Mouse (Mus musculus) CH12.LX (cell line): ENCODE measurements around the gene Mgat5. TPM values are rescaled to one million over a fixed set of nuclear protein-coding genes. Genes with fewer than 3 reads are reported as not detected.

Experiments used
- DNase-seq: peaks from one replicate; pipeline ENCODE4 v3.0.0-alpha.2; 2013; ENCODE audit errors: extremely low read depth
- H3K27ac ChIP-seq: 2 replicates; pipeline ENCODE4 v1.5.1; 2012; ENCODE audit warnings: low read depth, mild to moderate bottlenecking, control low read depth, moderate library complexity; ENCODE audit not compliant: insufficient read depth
- H3K27me3 ChIP-seq: replicated peaks from 2 replicates; pipeline ENCODE3; 2012; ENCODE audit warnings: inconsistent platforms
- H3K36me3 ChIP-seq, 2 experiments: replicated peaks in 1 of 2; 2 replicates each; pipeline versions ENCODE3 to v1.6.1; 2012; ENCODE audit warnings: inconsistent platforms in 1 of 2, low read length in 1 of 2, mild to moderate bottlenecking in 1 of 2, mixed read lengths in 1 of 2, moderate library complexity in 1 of 2; ENCODE audit not compliant: control insufficient read depth in 1 of 2, insufficient read depth in 1 of 2
- H3K4me1 ChIP-seq, 2 experiments: 2 replicates each; pipeline ENCODE4 v1.6.1; 2012; ENCODE audit warnings: inconsistent platforms in 1 of 2, moderate library complexity in 1 of 2; ENCODE audit not compliant: insufficient read depth in 2 of 2, control insufficient read depth in 1 of 2
- H3K4me2 ChIP-seq: 2 replicates; pipeline ENCODE4 v1.6.1; 2012; ENCODE audit warnings: low read depth, mild to moderate bottlenecking, control low read depth; ENCODE audit not compliant: poor library complexity, insufficient read depth, severe bottlenecking
- H3K4me3 ChIP-seq, 3 experiments: fragments of 150-350 bp in 1 of 3; sonication (generic) in 1 of 3; replicated peaks in 1 of 3; 2 replicates each; pipeline versions ENCODE3 to v1.5.1; 2011 to 2012; ENCODE audit warnings: low read depth in 2 of 3, low read length in 2 of 3, mild to moderate bottlenecking in 2 of 3, moderate library complexity in 2 of 3, control low read depth in 1 of 3, improper control_type of control experiment in 1 of 3, inconsistent platforms in 1 of 3, mixed read lengths in 1 of 3; ENCODE audit not compliant: poor library complexity in 1 of 3
- H3K79me2 ChIP-seq: replicated peaks from 2 replicates; pipeline ENCODE4 v1.6.1; 2012; ENCODE audit warnings: mild to moderate bottlenecking, moderate library complexity; ENCODE audit not compliant: control insufficient read depth, poor library complexity, insufficient read depth, severe bottlenecking; ENCODE audit errors: extremely low read depth
- H3K9ac ChIP-seq: 2 replicates; pipeline ENCODE4 v1.6.1; 2012; ENCODE audit warnings: low read depth, mild to moderate bottlenecking, control low read depth, moderate library complexity; ENCODE audit not compliant: insufficient read depth
- H3K9me3 ChIP-seq: replicated peaks from 2 replicates; pipeline ENCODE3; 2012; ENCODE audit warnings: low read length, inconsistent platforms, mixed read lengths
- ELF1 ChIP-seq: IDR thresholded peaks from 2 replicates; pipeline ENCODE4 v1.6.1; 2014; ENCODE audit warnings: low read depth, mild to moderate bottlenecking, inconsistent platforms, low read length, improper control_type of control experiment
- EP300 ChIP-seq: IDR thresholded peaks from 2 replicates; pipeline ENCODE4 v1.6.1; 2011; ENCODE audit warnings: low read length, improper control_type of control experiment
- ETS1 ChIP-seq: conservative IDR thresholded peaks from 2 replicates; pipeline ENCODE4 v1.6.1; 2012; ENCODE audit warnings: low read depth, mild to moderate bottlenecking, inconsistent platforms, low read length, improper control_type of control experiment, moderate library complexity
- HCFC1 ChIP-seq: IDR thresholded peaks from 2 replicates; pipeline ENCODE4 v1.6.1; 2012; ENCODE audit warnings: low read depth, mild to moderate bottlenecking, inconsistent platforms, low read length, improper control_type of control experiment
- JUND ChIP-seq: conservative IDR thresholded peaks from 2 replicates; pipeline ENCODE4 v1.6.1; 2011; ENCODE audit warnings: low read depth, low read length, improper control_type of control experiment
- KAT2A ChIP-seq: IDR thresholded peaks from 2 replicates; pipeline ENCODE4 v1.6.1; 2012; ENCODE audit warnings: low read length, improper control_type of control experiment, inconsistent platforms; ENCODE audit not compliant: insufficient replicate concordance
- MEF2A ChIP-seq: IDR thresholded peaks from 2 replicates; pipeline ENCODE4 v1.6.1; 2014; ENCODE audit warnings: low read depth, mild to moderate bottlenecking, inconsistent platforms, low read length, improper control_type of control experiment, borderline replicate concordance
- MYC ChIP-seq: IDR thresholded peaks from 2 replicates; pipeline ENCODE4 v1.6.1; 2011; ENCODE audit warnings: low read depth, mild to moderate bottlenecking, improper control_type of control experiment, low read length
- NELFE ChIP-seq: IDR thresholded peaks from 2 replicates; pipeline ENCODE4 v1.6.1; 2011; ENCODE audit warnings: low read depth, low read length, improper control_type of control experiment
- PAX5 ChIP-seq: IDR thresholded peaks from 2 replicates; pipeline ENCODE4 v1.6.1; 2012; ENCODE audit warnings: low read length, inconsistent platforms, mixed read lengths
- SIN3A ChIP-seq: IDR thresholded peaks from 2 replicates; pipeline ENCODE4 v1.6.1; 2012; ENCODE audit warnings: low read length, improper control_type of control experiment, inconsistent platforms
- UBTF ChIP-seq: IDR thresholded peaks from 2 replicates; pipeline ENCODE4 v1.6.1; 2012; ENCODE audit warnings: low read depth, mild to moderate bottlenecking, inconsistent platforms, low read length, improper control_type of control experiment, moderate library complexity
- USF1 ChIP-seq: IDR thresholded peaks from 2 replicates; pipeline ENCODE4 v1.6.1; 2014; ENCODE audit warnings: low read depth, mild to moderate bottlenecking, inconsistent platforms, low read length, improper control_type of control experiment
- ZC3H11A ChIP-seq: IDR thresholded peaks from 2 replicates; pipeline ENCODE4 v1.6.1; 2012; ENCODE audit warnings: low read depth, mild to moderate bottlenecking, inconsistent platforms, low read length, improper control_type of control experiment
- ZNF384 ChIP-seq: IDR thresholded peaks from 2 replicates; pipeline ENCODE4 v1.6.1; 2012; ENCODE audit warnings: low read depth, low read length, improper control_type of control experiment, inconsistent platforms
- dilution Hi-C: fragments of 300-500 bp; cut with MboI; formaldehyde crosslinking; loops from 2 replicates; pipeline ENCODE4 v1.14.3; 2020; ENCODE audit warnings: low sequenced_read_pairs; ENCODE audit not compliant: extremely low pct_unique_long_range_greater_than_20kb, extremely low pct_ligation_motif_present
- in situ Hi-C: fragments of 300-500 bp; cut with MboI; formaldehyde crosslinking; loops from 3 replicates; pipeline ENCODE4 v1.14.3; 2019; ENCODE audit warnings: low sequenced_read_pairs, low pct_ligation_motif_present, low pct_unique_long_range_greater_than_20kb, mixed read lengths
- polyA plus RNA-seq: library from polyadenylated mRNA; unstranded; fragments of >175 nt; gene quantifications from 2 replicates; pipeline ENCODE4 v1.2.1, GENCODE M21; 2012; ENCODE audit warnings: low read depth; ENCODE audit not compliant: insufficient read length
- total RNA-seq, 2 experiments: library from RNA; depleted of rRNA; stranded (reverse); fragments of 300-350 nt in 1 of 2; fragments of >200 nt in 1 of 2; gene quantifications; 2 replicates each; pipeline ENCODE4 v1.2.3; 2012 to 2014

Gene Mgat5
- total and polyA plus RNA-seq, 3 experiments, result 5.9 to 8.8 (median 6.6) TPM

DNA sequence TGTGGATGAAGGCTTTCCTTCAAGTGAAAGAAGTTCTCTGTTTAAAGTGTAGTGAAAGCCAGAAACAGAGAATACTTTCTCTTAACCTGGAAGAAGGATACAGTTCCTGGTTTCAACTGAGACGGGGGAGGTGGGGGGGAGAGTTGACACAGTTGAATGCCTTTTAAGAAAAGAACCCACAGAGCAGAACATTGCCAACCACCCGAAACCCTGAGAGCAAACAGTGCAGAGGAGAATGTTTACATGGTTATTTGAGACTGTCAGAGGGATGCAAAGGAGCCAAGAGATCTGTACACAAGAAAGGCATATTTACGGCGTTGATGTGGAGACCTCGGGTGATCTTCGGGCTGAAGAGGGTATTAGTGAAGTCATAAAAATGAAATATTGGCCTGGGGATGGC, 195.9 kb downstream of the Mgat5 start:
- H3K9me3 ChIP-seq, result no peaks in the 10 kb centered on the region
- H3K4me1 ChIP-seq, result peaks cover 2 to 23% of the 10 kb centered on the region in 2 experiments; a peak in 2 of 4 replicates
- no peak overlapping the region for H3K9ac ChIP-seq
- no peaks in the 10 kb centered on the region for H3K27me3 ChIP-seq
- H3K4me3 ChIP-seq, result no peak overlapping the region
- in situ Hi-C loops (no loop called here), dilution Hi-C loops (no loop called here)
- H3K4me2 ChIP-seq, result no peak overlapping the region
- H3K79me2 ChIP-seq, result no peaks in the 10 kb centered on the region
- H3K36me3 ChIP-seq, result peaks cover 0 to 54% of the 10 kb centered on the region in 2 experiments
- no peak overlapping the region for H3K27ac ChIP-seq
- DNase-seq, result no peak
- TF ChIP-seq PAX5, result no peak
- no peak for TF ChIP-seq SIN3A
- TF ChIP-seq ZC3H11A, result no peak
- no peak for TF ChIP-seq JUND
- TF ChIP-seq ELF1, result no peak
- no peak for TF ChIP-seq UBTF
- no peak for TF ChIP-seq ZNF384
- no peak for TF ChIP-seq MEF2A
- TF ChIP-seq EP300, result no peak
- TF ChIP-seq MYC, result no peak
- no peak for TF ChIP-seq HCFC1

DNA sequence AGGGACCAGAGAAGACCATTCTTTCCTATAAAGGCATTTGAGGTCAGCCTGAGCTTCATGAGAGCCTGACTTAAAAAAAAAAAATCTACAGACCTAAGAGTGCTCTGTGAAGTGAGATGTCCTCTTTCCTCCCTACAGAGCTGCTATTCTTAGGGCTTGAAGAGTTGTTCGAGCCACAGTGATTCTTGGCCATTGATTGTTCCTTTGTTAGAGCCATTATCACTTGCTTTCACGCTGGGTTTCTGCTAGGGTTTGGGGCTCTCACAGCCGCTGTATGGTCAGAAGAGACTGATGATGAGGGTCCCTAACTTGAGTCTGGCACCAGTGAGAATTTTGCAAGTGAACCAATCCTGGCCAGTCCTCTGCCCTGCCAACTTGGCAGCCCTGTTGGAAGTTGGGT, 199.8 kb downstream of the Mgat5 start:
- Histone ChIP-seq H3K9me3 (no peaks in the 10 kb centered on the region), H3K4me1 (peaks cover 2 to 34% of the 10 kb centered on the region in 2 experiments; a peak in 2 of 4 replicates), H3K79me2 (no peaks in the 10 kb centered on the region), H3K4me2 (no peak overlapping the region), H3K9ac (no peak overlapping the region), H3K27me3 (no peaks in the 10 kb centered on the region), H3K27ac (no peak overlapping the region), H3K4me3 (no peak overlapping the region), H3K36me3 (peaks cover 0 to 36% of the 10 kb centered on the region in 2 experiments)
- TF ChIP-seq PAX5, result no peak
- TF ChIP-seq MYC, result no peak
- TF ChIP-seq NELFE, result no peak
- TF ChIP-seq USF1, result no peak
- TF ChIP-seq ZC3H11A, result no peak
- TF ChIP-seq KAT2A, result no peak
- no peak for TF ChIP-seq ETS1
- in situ Hi-C loops (no loop called here), dilution Hi-C loops (no loop called here)
- no peak for DNase-seq
